Mouse (Mus musculus) ES-E14 (cell line): ENCODE measurements around the gene Cyp2d11.

Experiments used
- CHD2 ChIP-seq: IDR thresholded peaks from 2 replicates; pipeline ENCODE4 v1.6.1; 2014; ENCODE audit warnings: mild to moderate bottlenecking, low read depth, low read length, inconsistent platforms
- ZC3H11A ChIP-seq: IDR thresholded peaks from 2 replicates; pipeline ENCODE4 v1.6.1; 2012; ENCODE audit warnings: low read depth, mild to moderate bottlenecking, inconsistent platforms, low read length, borderline replicate concordance

DNA sequence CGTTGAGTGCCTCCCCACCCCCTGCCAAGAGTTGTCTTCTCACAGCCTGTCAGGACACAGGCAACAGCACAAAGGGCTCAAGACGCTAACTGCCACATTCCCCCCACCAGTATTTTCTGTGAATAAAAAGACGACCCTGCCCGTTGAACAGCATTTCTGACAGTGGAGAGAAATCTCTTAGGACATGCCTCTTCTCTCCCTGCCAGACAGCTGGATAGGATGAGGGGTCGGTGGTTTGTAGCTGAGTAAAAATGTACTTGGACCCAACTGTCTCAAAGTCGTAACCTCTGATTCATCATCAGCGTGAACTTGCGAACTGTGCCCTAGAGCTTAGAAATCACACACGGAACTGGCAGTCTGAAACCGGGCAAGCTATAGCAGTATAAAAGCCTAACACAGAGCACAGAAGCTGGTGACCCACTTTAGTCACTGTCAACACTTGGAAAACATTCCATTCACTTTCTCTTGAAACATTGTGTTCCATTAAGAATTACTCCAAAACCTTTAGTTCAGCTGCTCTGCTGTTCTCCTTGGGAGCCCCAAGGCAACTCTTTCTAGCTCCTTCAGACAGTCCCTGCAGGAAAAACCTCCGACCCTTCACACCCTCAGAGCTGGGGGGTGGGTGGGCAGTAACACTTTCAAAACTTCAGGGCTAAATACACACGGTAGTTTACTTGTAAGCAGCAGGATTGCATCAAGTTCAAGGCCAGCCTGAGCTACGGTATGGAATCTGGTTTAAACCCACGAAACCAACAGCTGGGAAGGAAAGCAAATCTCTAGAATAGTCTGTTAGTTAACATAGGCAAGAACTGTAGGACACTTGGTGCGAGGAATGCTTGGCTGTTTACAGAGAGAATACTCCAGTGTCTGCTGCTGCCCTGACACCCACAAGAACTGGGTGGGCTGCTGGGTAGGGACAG, 15.3 kb downstream of the Cyp2d11 start:
- no peak for TF ChIP-seq ZC3H11A
- no peak for TF ChIP-seq CHD2
